10 mouse cellular contexts compared by ENCODE assay signal in the genomic region with DNA sequence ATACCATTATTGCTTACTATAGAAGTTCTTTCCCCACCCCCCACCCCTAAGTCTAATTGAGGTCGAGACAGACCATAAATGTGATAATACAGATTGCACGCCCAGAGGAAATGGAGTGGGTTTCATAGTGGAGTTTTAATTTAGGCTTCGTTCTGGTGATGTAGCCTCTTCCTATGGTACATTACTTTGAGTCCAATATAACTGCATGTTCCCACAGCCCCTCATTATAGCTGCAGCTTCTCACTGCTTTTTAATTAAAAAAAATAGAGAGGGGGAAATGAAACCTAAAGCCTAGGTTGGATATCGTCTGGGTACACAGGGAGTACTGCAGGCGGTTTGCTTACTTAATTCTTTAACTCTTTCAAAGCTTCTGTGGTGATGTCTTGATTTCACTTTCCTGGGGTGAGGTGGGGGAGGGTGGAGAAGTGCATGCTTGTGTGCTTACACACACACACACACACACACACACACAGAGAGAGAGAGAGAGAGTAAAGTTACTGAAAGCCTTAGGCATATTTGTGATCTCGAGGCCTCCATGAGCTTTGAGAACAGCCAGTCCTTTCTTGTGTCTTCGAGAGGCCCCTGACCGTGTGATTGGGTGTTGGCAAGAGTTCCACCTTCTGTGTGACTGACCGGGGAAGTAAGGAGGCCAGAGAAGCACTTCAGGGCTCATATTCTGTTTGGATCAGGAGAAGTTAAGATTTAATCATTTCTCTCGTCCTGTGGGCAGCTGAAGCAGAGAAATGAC. TPM values are rescaled to one million over a fixed set of nuclear protein-coding genes. Genes with fewer than 3 reads are reported as not detected.
DNase-seq lines count a peak whose midpoint lies in the region; ATAC-seq lines count a peak whose summit lies in the region.
"Had no signal": no experiment of that assay in that cellular context is flagged by ENCODE, and none has a peak within 500 bp of the region (broad histone marks: within the 10 kb centered on the region; RNA-seq: fewer than 3 reads in every experiment).

No protein-coding gene starts in this region.

- ATAC-seq in forebrain, embryonic 12.5 days (ENCODE audit: low FRiP score) = no peak
- ATAC-seq in forebrain, embryonic 16.5 days = no peak
- ATAC-seq in hindbrain, embryonic 15.5 days (ENCODE audit: low FRiP score, low read depth) = peak; percentile 21; the same call in 1 of the 2 replicates
- peak; percentile 66 for ATAC-seq in megakaryocyte progenitor cell, adult 5-6 weeks (replicated peaks; ENCODE audit: poor library complexity)

- 45% methylated on average over 10 of the region's 10 CpGs for WGBS in forebrain, embryonic 12.5 days
- WGBS in forebrain, embryonic 16.5 days = 33% methylated on average over 10 of the region's 10 CpGs
- WGBS in hindbrain, embryonic 15.5 days = 33% methylated on average over 10 of the region's 10 CpGs

- intact Hi-C loops in heart, postnatal 25 days (cut with DNase I) = no loop called here

- H3K9me3 ChIP-seq in forebrain, embryonic 12.5 days = no peaks in the 10 kb centered on the region
- no peaks in the 10 kb centered on the region for H3K9me3 ChIP-seq in forebrain, embryonic 16.5 days (ENCODE audit: control insufficient read depth, low read length)
- H3K9me3 ChIP-seq in hindbrain, embryonic 15.5 days = no peaks in the 10 kb centered on the region

- H3K9ac ChIP-seq in forebrain, embryonic 12.5 days = no peak overlapping the region
- H3K9ac ChIP-seq in forebrain, embryonic 16.5 days (replicated peaks; ENCODE audit: low read depth, low read length) = no peak overlapping the region
- H3K9ac ChIP-seq in hindbrain, embryonic 15.5 days = no peak overlapping the region
- H3K9ac ChIP-seq: liver, embryonic 14.5 days had no signal

- H3K4me3 ChIP-seq in forebrain, embryonic 12.5 days (replicated peaks) = no peak overlapping the region
- no peak overlapping the region for H3K4me3 ChIP-seq in forebrain, embryonic 16.5 days (replicated peaks; ENCODE audit: low read length)
- H3K4me3 ChIP-seq in hindbrain, embryonic 15.5 days = no peak overlapping the region

- peak overlapping the region; percentile 59 for H3K27ac ChIP-seq in forebrain, embryonic 12.5 days
- no peak overlapping the region for H3K27ac ChIP-seq in forebrain, embryonic 16.5 days (ENCODE audit: low read length)
- peak overlapping the region; percentile 80 for H3K27ac ChIP-seq in hindbrain, embryonic 15.5 days (replicated peaks)
- H3K27ac ChIP-seq: liver, embryonic 14.5 days had no signal

- peaks cover 36% of the 10 kb centered on the region for H3K4me1 ChIP-seq in forebrain, embryonic 12.5 days
- H3K4me1 ChIP-seq in forebrain, embryonic 16.5 days (replicated peaks; ENCODE audit: control insufficient read depth, insufficient read depth, low read length) = peaks cover 26% of the 10 kb centered on the region
- peaks cover 58% of the 10 kb centered on the region for H3K4me1 ChIP-seq in hindbrain, embryonic 15.5 days (replicated peaks)

- H3K36me3 ChIP-seq in forebrain, embryonic 12.5 days (replicated peaks) = no peaks in the 10 kb centered on the region
- no peaks in the 10 kb centered on the region for H3K36me3 ChIP-seq in forebrain, embryonic 16.5 days (ENCODE audit: control insufficient read depth, insufficient read depth)
- H3K36me3 ChIP-seq in hindbrain, embryonic 15.5 days = no peaks in the 10 kb centered on the region

- no peaks in the 10 kb centered on the region for H3K27me3 ChIP-seq in forebrain, embryonic 12.5 days
- no peaks in the 10 kb centered on the region for H3K27me3 ChIP-seq in forebrain, embryonic 16.5 days (replicated peaks; ENCODE audit: control insufficient read depth, insufficient read depth, low read length)
- H3K27me3 ChIP-seq in hindbrain, embryonic 15.5 days = no peaks in the 10 kb centered on the region

- H3K4me2 ChIP-seq in forebrain, embryonic 12.5 days = no peak overlapping the region
- no peak overlapping the region for H3K4me2 ChIP-seq in forebrain, embryonic 16.5 days (ENCODE audit: low read length)
- H3K4me2 ChIP-seq in hindbrain, embryonic 15.5 days = no peak overlapping the region

- DNase-seq in MN1 (ENCODE audit: low spot score) = peak; percentile 51
- DNase-seq in urinary bladder, adult 18-20 months (ENCODE audit: low spot score in 2 of 2) = no peak
- no peak for DNase-seq in adrenal gland, postnatal 4 days (ENCODE audit: low spot score in 2 of 2)
- DNase-seq in heart, postnatal 25 days (ENCODE audit: low spot score) = no peak
- DNase-seq: B cell, adult 2 months had no signal

RNA-seq across cellular contexts. Expression of gene Ctnnbl1, which starts 31.7 kb away (rescaled TPM):
- 100 and 101 TPM in 2 replicates for polyA plus RNA-seq in forebrain, embryonic 12.5 days (2016; fragmentation: Nextera tagmentation; extraction: Ambion mirVana)
- 78.2 and 79.8 TPM in 2 replicates for polyA plus RNA-seq in forebrain, embryonic 16.5 days (2015; fragmentation: Nextera tagmentation; extraction: Ambion mirVana)
- polyA plus RNA-seq in hindbrain, embryonic 15.5 days (2015; fragmentation: Nextera tagmentation; extraction: Ambion mirVana) = 55.6 and 58.9 TPM in 2 replicates
- total RNA-seq in megakaryocyte progenitor cell, adult 5-6 weeks (2015) = 22.5 and 26.0 TPM in 2 replicates
- 44.0 and 52.0 TPM in 2 replicates for total RNA-seq in megakaryocyte progenitor cell, adult 5-6 weeks (2017)
- 10 to 100 TPM; 26.7 to 29.0 TPM for total RNA-seq in adrenal gland, postnatal 4 days (2021)
- total RNA-seq in heart, postnatal 25 days (2021) = 1 to 10 TPM; 9.1 to 9.4 TPM

Comparison
In these comparisons a context has a peak if more than half of its experiments do, and no peak if none do; other contexts are left out.
1. ATAC-seq: peak in hindbrain, embryonic 15.5 days (single experiment) and megakaryocyte progenitor cell, adult 5-6 weeks (single experiment); none in forebrain, embryonic 12.5 days (single experiment) and forebrain, embryonic 16.5 days (single experiment).